Mouse (Mus musculus): ENCODE measurements at regions not wholly inside any gene's neighbourhood (a gene's known extent, or its start where the extent isn't known, plus 50 kb on each side); places are given as distances from the start of the nearest gene placed in this dataset.
"Not testable (repeated sequence)": the region's sequence is repeated elsewhere in the genome, so short reads cannot be mapped to it uniquely, and the experiment has no call there.

GRCm38 (mm10) chr8:103536856-103537255 is 564.6 kb upstream of the Cdh5 start:
- POLR2A ChIA-PET, result no interaction called here
- CTCF ChIA-PET, result no interaction called here

DNA sequence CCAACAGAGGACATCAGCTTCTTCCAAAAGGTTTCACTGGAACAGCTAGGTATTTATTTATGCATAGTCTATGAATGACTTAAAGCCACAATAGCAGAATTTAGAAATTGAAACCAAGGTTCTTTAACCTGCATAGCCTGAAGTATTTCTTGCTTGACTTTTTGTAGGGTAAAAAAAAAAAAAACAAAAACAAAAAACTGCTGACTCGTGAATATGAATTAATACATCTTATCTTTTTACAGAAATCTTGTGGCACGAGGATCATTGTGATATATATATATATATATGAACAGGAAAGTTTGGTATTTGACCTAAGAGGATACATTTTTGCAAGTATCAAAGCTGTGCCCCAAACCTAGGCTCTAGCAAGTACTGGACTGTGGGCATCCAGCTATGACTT is 559.5 kb upstream of the Cdh5 start:
- ChIA-PET POLR2A (no interaction called here), CTCF (no interaction called here)

GRCm38 (mm10) chr8:103551916-103552535 is 549.4 kb upstream of the Cdh5 start:
- ChIA-PET CTCF (no interaction called here), POLR2A (interaction anchor here in 1 of 4 experiments (0.6 kb wide), 1 partner anchor 103 kb away, joined by 3 read pairs; no protein-coding TSS in a partner anchor)

- POLR2A ChIA-PET, result no interaction called here
- CTCF ChIA-PET, result no interaction called here
These were observed 539.8 kb upstream of the Cdh5 start for GRCm38 (mm10) chr8:103561606-103562005.

DNA sequence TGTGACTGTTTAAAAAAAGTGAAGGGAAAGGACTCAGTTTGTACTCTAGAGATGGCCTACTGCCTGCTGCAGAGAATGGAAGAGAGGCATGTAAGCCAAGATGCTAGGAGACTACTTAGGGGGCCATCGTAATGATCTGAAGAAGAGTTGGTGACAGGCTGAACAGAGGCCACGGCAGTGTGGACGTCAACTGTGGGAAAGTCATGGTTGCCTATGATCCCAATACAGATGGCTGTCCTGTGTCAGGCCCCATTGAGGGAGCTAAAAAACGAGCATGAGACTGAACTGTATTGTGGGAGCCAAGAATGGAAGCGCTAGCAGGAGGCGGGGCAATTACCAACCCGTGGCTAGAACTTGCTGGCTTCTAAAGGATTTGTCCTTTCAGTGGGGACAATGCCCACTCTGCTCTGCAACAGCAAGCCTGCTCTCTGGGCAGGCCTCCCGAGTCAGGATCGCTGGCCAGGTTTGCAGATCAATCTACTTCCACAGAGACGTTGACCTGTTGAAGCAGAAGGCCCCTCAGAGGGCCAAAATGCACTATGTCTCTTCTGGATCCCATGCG is 530.5 kb upstream of the Cdh5 start:
- CTCF ChIA-PET, result interaction anchor here in 2 of 4 experiments (0.7 to 1.0 kb wide), 2 partner anchors 9 to 12 kb away, joined by 3 read pairs; no protein-coding TSS in a partner anchor
- POLR2A ChIA-PET, result interaction anchor here in 1 of 4 experiments (0.6 kb wide), 1 partner anchor 31 kb away, joined by 3 read pairs; no protein-coding TSS in a partner anchor

GRCm38 (mm10) chr8:103577147-103577546 is 524.3 kb upstream of the Cdh5 start:
- ChIA-PET POLR2A (no interaction called here), CTCF (no interaction called here)

DNA sequence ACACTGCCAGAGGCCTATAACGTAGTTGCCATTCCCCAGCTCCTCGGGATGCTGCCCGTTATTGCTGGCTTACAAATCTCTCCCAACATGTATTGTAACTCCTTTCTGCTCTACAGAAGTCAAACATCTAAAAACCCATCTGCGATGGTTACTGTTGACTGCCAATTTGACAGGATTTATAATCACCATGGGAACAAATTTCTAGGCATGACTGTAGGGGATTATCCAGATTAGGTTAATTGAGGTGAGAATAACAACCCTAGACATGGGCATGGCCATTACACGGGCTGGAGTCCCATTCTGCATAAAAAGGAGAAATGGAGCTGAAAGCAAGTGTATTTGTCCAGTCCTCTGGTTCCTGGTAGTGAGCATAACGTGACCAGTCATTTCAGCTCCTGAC is 523.4 kb upstream of the Cdh5 start:
- CTCF ChIA-PET, result no interaction called here
- POLR2A ChIA-PET, result interaction anchor here in 1 of 4 experiments (0.7 kb wide), 1 partner anchor 179 kb away, joined by 4 read pairs; no protein-coding TSS in a partner anchor

- ChIA-PET POLR2A (no interaction called here), CTCF (no interaction called here)
These were observed 493.1 kb upstream of the Cdh5 start for GRCm38 (mm10) chr8:103608291-103608690.

- CTCF ChIA-PET, result no interaction called here
These were observed 477.5 kb upstream of the Cdh5 start for GRCm38 (mm10) chr8:103623781-103624434.

GRCm38 (mm10) chr8:103625166-103625890 is 476.1 kb upstream of the Cdh5 start:
- CTCF ChIA-PET, result no interaction called here

More at GRCm38 (mm10) chr8:103623781-103624434, 477.5 kb upstream of the Cdh5 start:
- POLR2A ChIA-PET, result no interaction called here

GRCm38 (mm10) chr8:103626446-103626845 is 475.0 kb upstream of the Cdh5 start:
- POLR2A ChIA-PET, result interaction anchor here in 1 of 4 experiments (0.7 kb wide), 1 partner anchor 95 kb away, joined by 4 read pairs; no protein-coding TSS in a partner anchor
- CTCF ChIA-PET, result interaction anchor here in 1 of 4 experiments (0.6 kb wide), 1 partner anchor 1044 kb away, joined by 4 read pairs; no protein-coding TSS in a partner anchor

More at GRCm38 (mm10) chr8:103625166-103625890, 476.1 kb upstream of the Cdh5 start:
- POLR2A ChIA-PET, result no interaction called here

- POLR2A ChIA-PET, result no interaction called here
- CTCF ChIA-PET, result interaction anchor here in 1 of 4 experiments (0.7 kb wide), 1 partner anchor 14 kb away, joined by 3 read pairs; no protein-coding TSS in a partner anchor
These were observed 468.9 kb upstream of the Cdh5 start for GRCm38 (mm10) chr8:103632543-103632942.

- ChIA-PET POLR2A (no interaction called here), CTCF (no interaction called here)
These were observed 466.5 kb upstream of the Cdh5 start for GRCm38 (mm10) chr8:103634951-103635350.

GRCm38 (mm10) chr8:103643621-103644020 is 457.8 kb upstream of the Cdh5 start:
- ChIA-PET CTCF (no interaction called here), POLR2A (no interaction called here)

GRCm38 (mm10) chr8:103644106-103644505 is 457.3 kb upstream of the Cdh5 start:
- ChIA-PET CTCF (no interaction called here), POLR2A (no interaction called here)

DNA sequence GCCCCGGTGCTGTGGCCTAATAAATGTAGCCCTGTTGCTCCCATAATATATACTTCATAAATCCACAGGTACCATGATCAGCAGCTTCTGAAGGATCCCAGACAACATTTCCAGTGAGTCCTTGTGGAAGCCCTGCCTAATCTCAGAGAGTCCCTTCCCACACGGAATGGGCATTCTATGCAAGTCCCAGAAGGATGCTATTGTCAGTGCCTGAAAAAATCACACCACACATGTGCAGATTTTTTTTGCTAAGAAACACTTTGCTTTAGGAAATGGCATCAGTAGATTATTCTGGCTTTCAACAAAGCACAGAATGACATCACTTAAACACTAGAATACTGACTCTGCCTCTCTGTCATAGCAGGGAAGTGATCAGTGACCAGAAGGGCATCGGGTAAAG is 456.6 kb upstream of the Cdh5 start:
- CTCF ChIA-PET, result no interaction called here
- POLR2A ChIA-PET, result no interaction called here

DNA sequence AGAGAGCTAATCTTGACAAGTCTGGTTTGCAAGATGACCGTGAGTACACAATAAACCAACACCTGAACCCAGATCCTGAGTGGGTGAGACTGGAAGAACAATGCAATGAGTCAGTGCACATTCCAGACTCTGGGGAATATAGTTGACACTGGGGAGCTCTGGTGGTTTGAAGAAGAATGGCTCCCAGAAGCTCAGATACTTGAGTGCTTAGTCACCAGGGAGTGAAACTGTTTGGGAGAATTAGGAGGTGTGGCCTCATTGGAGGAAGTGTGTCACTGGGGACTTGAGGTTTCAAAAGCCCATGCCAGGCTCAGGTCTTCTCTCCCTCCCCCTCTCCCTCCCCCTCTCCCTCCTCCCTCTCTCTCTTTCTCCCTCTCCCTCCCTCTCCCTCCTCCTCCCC is 436.6 kb upstream of the Cdh5 start:
- ChIA-PET POLR2A (no interaction called here), CTCF (no interaction called here)

- POLR2A ChIA-PET, CTCF ChIA-PET: not testable (repeated sequence)
These were observed 415.2 kb upstream of the Cdh5 start for GRCm38 (mm10) chr8:103686233-103686632.

DNA sequence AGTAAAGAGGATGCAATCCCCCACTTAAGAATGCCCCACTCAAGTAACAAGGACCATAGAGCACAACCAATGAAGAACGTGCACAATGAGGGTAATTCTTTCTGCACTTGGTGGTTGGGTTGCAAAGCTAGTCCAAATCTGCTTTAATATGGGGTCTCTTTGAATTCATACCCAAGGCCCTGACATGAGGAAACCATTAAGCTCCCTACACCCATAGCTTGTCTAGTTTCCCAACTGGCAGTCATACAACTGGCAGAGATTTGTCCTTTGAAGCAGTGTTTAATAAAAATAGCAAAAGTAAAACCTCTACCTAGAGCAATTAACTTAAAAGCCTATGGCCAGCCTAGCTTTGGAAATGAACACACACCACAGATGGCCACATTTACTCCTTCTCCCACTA is 411.0 kb upstream of the Cdh5 start:
- ChIA-PET CTCF (no interaction called here), POLR2A (no interaction called here)

GRCm38 (mm10) chr8:103693531-103693930 is 407.9 kb upstream of the Cdh5 start:
- POLR2A ChIA-PET, result no interaction called here

More at GRCm38 (mm10) chr8:103693531-103693930, 407.9 kb upstream of the Cdh5 start:
- CTCF ChIA-PET, result no interaction called here
